Mouse (Mus musculus) intestine, embryonic 16.5 days (tissue): Measurements from ENCODE around the gene Ryr1. TPM values are rescaled to one million over a fixed set of nuclear protein-coding genes. Genes with fewer than 3 reads are reported as not detected.

Experiments used
- ATAC-seq: fragments of 200-750 bp; cut with Nextera tagmentation; 2 replicates; pipeline ENCODE4 v1.8.0; 2017; ENCODE audit warnings: moderate TSS enrichment, moderate library complexity
- H3K27ac ChIP-seq: fragments of 300-500 bp; sonication (generic); 2 replicates; pipeline ENCODE4 v1.5.1; 2014; ENCODE audit warnings: mild to moderate bottlenecking, low read length
- H3K27me3 ChIP-seq: fragments of 300-500 bp; sonication (generic); replicated peaks from 2 replicates; pipeline ENCODE4 v1.6.1; 2014; ENCODE audit warnings: low read length, control low read depth, mixed read lengths; ENCODE audit not compliant: control insufficient read depth, insufficient read depth
- H3K36me3 ChIP-seq: fragments of 300-500 bp; sonication (generic); 2 replicates; pipeline ENCODE4 v1.6.1; 2014; ENCODE audit warnings: low read length, control low read depth; ENCODE audit not compliant: control insufficient read depth, insufficient read depth
- H3K4me1 ChIP-seq: fragments of 300-500 bp; sonication (generic); 2 replicates; pipeline ENCODE4 v1.6.1; 2014; ENCODE audit warnings: low read length, control low read depth, mixed read lengths; ENCODE audit not compliant: control insufficient read depth, insufficient read depth
- H3K4me2 ChIP-seq: fragments of 300-500 bp; sonication (generic); 2 replicates; pipeline ENCODE4 v1.6.1; 2014; ENCODE audit warnings: low read depth, low read length, control low read depth
- H3K4me3 ChIP-seq: fragments of 300-500 bp; sonication (generic); 2 replicates; pipeline ENCODE4 v1.5.1; 2014; ENCODE audit warnings: mild to moderate bottlenecking, low read length
- H3K9ac ChIP-seq: fragments of 300-500 bp; sonication (generic); 2 replicates; pipeline ENCODE4 v1.6.1; 2014; ENCODE audit warnings: low read depth, low read length
- H3K9me3 ChIP-seq: fragments of 300-500 bp; sonication (generic); 2 replicates; pipeline ENCODE4 v1.6.1; 2016; ENCODE audit warnings: low read length, control low read depth; ENCODE audit not compliant: control insufficient read depth
- WGBS: fragments of 180-500 bp; shearing (Covaris S2); extraction: QIAGEN DNeasy Blood & Tissue Kit; methylation state at CpG from one replicate; pipeline ENCODE4 v1.1.7; 2014; 5-methylcytosine and 5-hydroxymethylcytosine counted together
- polyA plus RNA-seq: library from polyadenylated mRNA; unstranded; fragments of >200 nt; fragmentation: Nextera tagmentation; extraction: Ambion mirVana; gene quantifications from 2 replicates; pipeline ENCODE4 v1.2.1, GENCODE M21; 2015

Gene Ryr1
- polyA plus RNA-seq, 1 experiment from 2014 or later, result 0.66 TPM

DNA sequence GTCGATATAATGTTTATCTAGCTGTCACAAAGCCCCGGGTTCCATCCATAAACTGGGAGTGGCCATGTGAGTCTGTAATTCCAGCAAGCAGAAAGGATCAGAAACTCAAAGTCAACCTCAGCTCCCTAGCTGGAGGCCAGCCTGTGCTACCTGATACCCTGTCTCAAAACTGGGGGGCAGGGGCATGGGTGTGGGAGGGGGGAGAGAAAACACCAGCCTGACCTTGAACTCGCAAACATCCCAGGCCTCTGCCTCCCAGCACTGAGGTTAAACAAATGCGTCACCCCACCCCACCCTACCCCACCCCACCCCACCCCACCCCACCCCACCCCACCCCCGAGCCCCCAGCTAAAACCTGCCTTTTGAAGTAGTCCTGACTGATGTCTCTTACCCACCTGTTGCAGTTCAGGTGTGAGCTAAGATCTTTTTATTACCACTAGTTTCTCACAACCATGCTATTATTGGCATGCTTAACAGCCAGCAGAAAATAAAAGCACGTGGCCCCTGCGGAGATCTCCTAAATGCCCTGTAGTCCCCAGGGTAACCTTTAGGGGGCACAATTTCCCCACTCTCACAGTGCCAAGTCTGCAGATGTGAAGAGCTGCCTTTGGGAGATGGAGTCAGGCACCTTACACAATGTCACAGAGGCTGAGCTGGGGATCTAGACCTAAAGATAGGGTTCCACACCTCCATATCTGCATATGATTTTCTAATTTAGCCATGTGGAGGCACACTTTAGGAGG lies 1.4 kb upstream of the Ryr1 start:
- Histone ChIP-seq H3K36me3 (no peaks in the 10 kb centered on the region), H3K9me3 (no peaks in the 10 kb centered on the region), H3K27me3 (no peaks in the 10 kb centered on the region), H3K27ac (no peak overlapping the region), H3K4me1 (peaks cover 20% of the 10 kb centered on the region), H3K4me2 (no peak overlapping the region), H3K9ac (no peak overlapping the region), H3K4me3 (no peak overlapping the region)
- ATAC-seq, result peak; percentile 21; the same call in 1 of the 2 replicates
- 14% methylated on average over 7 of the region's 7 CpGs for WGBS

DNA sequence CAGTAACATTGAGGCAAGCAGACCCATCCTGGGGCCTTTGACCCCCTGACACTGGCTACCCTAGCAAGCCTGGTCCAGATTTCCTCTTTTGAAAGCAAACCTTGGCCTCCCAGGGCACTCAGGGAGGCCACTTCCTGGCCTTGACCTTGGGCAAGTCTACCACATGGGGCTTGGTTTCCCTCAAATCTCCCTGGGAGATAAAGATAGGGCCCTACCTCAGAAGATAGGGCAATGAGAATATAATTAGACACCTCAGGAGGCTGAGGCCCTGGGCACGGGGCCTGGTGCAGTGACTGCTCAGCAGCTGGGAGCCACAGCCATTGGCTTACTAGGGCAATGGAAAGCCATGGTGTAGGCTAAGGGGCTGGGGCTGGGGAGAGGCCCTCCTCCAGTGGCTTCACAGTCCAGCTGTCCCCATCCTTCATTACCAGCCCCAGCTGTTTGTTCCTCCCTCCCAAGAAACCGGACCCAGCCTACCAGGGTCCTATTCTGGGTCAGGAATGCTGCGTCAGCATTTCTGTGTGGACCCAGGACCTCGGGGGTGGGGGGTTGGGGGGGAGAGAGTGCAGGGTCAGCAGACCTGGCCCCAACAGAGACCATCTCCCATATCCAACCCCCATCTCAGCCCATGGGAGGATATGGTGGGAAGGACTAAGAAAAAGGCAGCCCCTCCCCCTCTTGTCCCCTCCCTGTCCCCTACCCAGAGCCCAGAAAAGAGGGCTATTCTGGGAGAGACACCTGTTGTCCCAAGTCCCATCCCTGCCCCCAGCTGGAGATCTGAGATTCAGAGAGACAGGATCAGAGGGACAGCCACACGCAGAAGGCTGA lies 1.2 kb downstream of the Ryr1 start:
- Histone ChIP-seq H3K4me3 (0 out of 2 replicates have a peak overlapping the region, but pooled peaks have one; percentile 53), H3K4me2 (peak overlapping the region; percentile 95; the same call in 1 of the 2 replicates)

DNA sequence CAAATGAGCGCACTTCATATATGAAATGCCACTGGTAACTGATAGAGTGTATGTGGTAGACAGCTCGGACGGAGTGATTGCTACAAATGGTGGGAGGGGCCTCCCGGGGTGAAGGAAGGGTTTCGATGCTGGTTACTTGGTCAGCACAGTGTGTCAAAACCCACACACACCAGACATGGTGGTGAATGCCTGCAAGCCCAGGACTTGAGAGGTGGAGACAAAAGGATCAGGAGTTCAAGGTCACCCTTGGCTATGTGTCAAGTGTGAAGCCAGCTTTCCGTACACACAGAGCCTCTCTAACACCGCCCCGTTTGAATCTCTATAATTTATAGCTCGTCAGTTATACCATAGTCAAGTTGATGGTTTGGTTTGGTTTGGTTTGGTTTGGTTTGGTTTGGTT lies 2.2 kb downstream of the Ryr1 start:
- Histone ChIP-seq H3K4me3 (no peak overlapping the region), H3K27me3 (no peaks in the 10 kb centered on the region), H3K9ac (no peak overlapping the region), H3K36me3 (no peaks in the 10 kb centered on the region), H3K27ac (no peak overlapping the region), H3K4me2 (no peak overlapping the region), H3K9me3 (no peaks in the 10 kb centered on the region), H3K4me1 (peaks cover 20% of the 10 kb centered on the region)
- 91% methylated on average over 9 of the region's 9 CpGs for WGBS
- no peak for ATAC-seq

More for the DNA sequence above, 1.2 kb downstream of the Ryr1 start:
- Histone ChIP-seq H3K9me3 (no peaks in the 10 kb centered on the region), H3K27me3 (no peaks in the 10 kb centered on the region), H3K9ac (no peak overlapping the region), H3K27ac (no peak overlapping the region), H3K4me1 (peaks cover 20% of the 10 kb centered on the region), H3K36me3 (no peaks in the 10 kb centered on the region)
- 43% methylated on average over 5 of the region's 5 CpGs for WGBS
- ATAC-seq, result peak; percentile 41

DNA sequence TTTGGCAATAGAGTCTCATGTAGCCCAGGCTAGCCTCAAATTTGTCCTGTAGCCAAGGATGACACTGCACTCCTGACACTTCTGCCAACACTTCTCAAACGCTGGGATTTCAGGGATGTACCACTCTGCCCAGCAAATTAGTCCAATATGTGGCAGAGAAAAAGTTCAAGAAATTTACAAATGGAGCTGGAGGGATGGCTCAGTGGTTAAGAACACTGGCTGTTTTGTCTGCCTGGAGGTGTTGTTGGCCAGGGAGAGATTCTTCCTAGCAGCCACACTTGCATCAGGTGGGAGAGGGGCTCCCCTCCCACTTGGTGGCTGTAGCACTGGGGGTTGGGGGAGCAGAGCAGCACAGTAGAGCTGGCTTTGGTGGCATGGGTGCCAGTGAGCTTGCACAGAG lies 5.5 kb downstream of the Ryr1 start:
- H3K4me1 ChIP-seq, result peaks cover 12% of the 10 kb centered on the region
- H3K4me2 ChIP-seq, result no peak overlapping the region
- no peak overlapping the region for H3K27ac ChIP-seq
- H3K9me3 ChIP-seq, result no peaks in the 10 kb centered on the region
- H3K36me3 ChIP-seq, result no peaks in the 10 kb centered on the region
- 80% methylated on average over 1 of the region's 1 CpGs for WGBS
- ATAC-seq, result no peak
- H3K9ac ChIP-seq, result no peak overlapping the region
- H3K27me3 ChIP-seq, result no peaks in the 10 kb centered on the region
- no peak overlapping the region for H3K4me3 ChIP-seq

DNA sequence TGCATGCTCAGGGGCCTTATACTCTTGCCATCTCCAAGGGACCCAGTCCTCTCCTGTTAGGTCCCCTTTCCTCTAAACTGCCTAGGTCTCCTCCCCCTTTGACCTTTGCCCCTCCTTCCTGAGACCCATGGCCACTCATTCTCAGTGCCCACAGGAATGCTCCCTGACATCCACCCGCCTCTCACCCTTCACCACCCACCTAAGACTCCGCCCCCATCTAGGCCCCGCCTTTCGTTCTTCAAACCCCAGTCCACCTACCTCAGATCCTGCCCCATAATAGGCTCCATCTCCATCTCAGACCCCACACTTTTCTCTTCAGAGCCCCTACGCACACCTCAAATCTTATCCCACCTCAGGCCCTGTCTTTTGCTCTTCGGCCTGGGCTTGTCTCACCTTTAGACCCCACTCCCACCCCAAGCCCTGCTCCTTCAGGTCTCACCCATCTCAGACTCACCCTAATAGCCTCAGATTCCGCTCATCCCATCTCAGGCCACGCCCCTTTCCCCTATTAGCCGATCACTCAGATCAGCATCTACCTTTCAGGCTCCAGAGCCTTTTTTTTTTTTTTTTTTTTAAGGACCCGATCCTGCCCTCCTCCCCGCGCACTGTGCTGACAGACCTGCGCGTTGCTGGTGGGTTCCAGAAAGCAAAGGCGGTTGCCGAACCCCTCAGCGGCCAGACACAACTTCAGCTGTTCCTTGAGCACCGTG lies 6.7 kb downstream of the Ryr1 start:
- no peak overlapping the region for H3K9ac ChIP-seq
- H3K4me1 ChIP-seq, result no peaks in the 10 kb centered on the region; the same call in 1 of the 2 replicates
- no peaks in the 10 kb centered on the region for H3K9me3 ChIP-seq
- H3K36me3 ChIP-seq, result no peaks in the 10 kb centered on the region
- no peaks in the 10 kb centered on the region for H3K27me3 ChIP-seq
- no peak overlapping the region for H3K4me3 ChIP-seq
- WGBS, result 20% methylated on average over 18 of the region's 18 CpGs
- no peak overlapping the region for H3K27ac ChIP-seq
- no peak for ATAC-seq
- no peak overlapping the region for H3K4me2 ChIP-seq

DNA sequence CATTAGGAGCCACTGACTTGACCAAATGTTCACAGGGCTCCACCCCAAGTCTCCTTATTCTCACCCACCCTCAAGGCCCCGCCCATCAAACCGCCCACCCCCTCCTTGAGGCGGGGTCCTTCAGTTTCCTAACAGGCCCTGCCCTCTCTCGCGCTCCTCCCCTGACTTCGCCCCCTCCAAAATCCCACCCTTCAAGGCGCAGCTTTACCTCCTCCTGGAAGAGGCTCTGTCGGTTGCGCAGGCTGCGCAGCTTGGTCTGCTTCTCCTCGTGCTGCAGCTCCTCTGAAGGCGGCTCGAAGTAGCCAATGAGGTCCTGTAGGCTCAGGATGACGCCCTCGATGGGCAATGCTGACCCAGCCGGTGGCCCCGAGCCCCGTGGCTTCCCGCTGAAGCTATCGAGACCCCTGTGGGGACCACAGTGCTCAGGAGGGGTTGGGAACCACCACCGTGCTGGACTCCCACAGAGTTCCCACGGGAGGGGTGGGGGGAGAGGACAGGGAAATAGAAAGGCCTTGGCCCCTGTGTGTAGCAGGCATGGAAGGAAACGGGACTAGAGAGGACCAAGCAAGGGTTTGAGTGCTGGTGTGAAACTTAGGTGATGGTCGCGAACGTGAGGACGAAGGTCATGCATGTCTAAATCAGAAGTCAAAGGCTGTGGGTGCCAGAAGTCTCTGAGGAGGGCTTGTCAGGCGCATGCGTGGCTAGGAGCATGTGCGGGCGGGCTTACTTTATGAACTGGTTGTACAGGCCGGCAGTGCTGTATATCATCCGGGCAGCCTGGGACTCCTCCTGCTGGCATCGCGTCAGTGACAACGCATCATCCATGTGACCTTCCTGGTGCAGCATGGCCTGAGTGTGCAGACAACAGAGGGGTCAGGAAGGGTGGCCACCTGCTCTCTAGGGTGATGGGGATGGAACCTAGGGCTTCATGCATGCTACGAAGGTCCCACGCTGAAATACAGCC lies 15.7 kb downstream of the Ryr1 start:
- H3K4me2 ChIP-seq, result peak overlapping the region; percentile 54
- WGBS, result 24% methylated on average over 38 of the region's 38 CpGs
- no peak overlapping the region for H3K27ac ChIP-seq
- H3K9ac ChIP-seq, result peak overlapping the region; percentile 55
- H3K9me3 ChIP-seq, result no peaks in the 10 kb centered on the region
- H3K27me3 ChIP-seq, result no peaks in the 10 kb centered on the region
- peak overlapping the region; percentile 27 for H3K4me3 ChIP-seq
- peaks cover 4% of the 10 kb centered on the region for H3K4me1 ChIP-seq
- ATAC-seq, result peak; percentile 71
- H3K36me3 ChIP-seq, result no peaks in the 10 kb centered on the region

DNA sequence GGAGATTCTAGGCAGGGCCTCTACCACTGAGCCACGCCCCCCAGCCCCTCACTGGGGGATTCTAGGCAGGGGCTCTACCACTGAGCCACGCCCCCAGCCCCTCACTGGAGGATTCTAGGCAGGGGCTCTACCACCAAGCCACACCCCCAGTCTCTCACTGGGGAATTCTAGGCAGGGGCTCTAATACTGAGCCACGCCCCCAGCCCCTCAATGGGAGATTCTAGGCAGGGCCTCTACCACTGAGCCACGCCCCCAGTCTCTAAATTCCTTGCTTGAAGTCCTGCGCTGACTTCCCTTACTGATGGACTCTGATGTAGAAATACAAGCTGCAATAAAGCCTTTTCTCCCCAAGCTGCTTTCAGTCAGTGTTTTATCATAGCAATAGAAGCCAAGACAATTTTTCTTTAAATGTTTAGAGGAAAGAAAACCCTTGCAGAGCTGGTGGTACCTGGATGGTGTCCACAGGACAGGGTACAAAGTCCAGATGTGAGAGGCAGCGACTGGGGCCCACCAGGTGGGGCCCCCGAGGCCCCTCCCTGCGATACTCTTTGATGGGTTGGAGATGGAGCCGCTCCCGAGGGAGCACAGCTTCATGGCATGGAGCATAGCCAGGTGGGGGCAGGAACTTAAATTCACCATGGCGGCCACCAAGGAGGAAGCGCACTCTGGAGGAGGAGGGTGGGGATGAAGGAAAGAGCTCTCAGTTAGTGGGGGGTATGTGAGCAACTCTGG lies 23.5 kb downstream of the Ryr1 start:
- ATAC-seq, result peak; percentile 73
- H3K27me3 ChIP-seq, result no peaks in the 10 kb centered on the region
- H3K36me3 ChIP-seq, result no peaks in the 10 kb centered on the region
- 78% methylated on average over 12 of the region's 12 CpGs for WGBS
- no peak overlapping the region for H3K4me3 ChIP-seq
- peak overlapping the region; percentile 24; the same call in 1 of the 2 replicates for H3K27ac ChIP-seq
- H3K9me3 ChIP-seq, result no peaks in the 10 kb centered on the region
- H3K4me2 ChIP-seq, result no peak overlapping the region
- H3K9ac ChIP-seq, result no peak overlapping the region
- H3K4me1 ChIP-seq, result no peaks in the 10 kb centered on the region

DNA sequence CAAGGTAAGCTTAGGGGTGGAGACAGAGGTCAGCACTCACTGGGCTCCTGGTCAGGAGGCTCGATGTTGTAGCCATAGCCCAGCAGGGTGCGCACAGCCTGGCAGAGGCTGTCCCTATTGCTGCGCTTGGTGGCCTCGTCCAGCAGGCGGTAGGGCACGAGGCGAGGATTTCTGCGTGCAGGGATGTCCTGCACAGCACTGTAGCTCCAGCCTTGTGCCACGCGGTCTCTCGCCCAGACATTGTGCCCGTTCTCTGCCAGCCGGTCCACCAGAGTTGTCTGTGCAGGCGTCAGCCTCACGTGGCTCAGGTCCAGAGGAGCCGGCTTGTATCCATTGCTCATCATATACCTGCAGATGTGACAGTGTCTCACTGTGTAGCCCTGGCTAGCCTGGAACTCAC lies 27.8 kb downstream of the Ryr1 start:
- Histone ChIP-seq H3K4me3 (no peak overlapping the region), H3K36me3 (no peaks in the 10 kb centered on the region), H3K27me3 (no peaks in the 10 kb centered on the region), H3K27ac (no peak overlapping the region), H3K4me2 (no peak overlapping the region), H3K9me3 (no peaks in the 10 kb centered on the region), H3K9ac (no peak overlapping the region), H3K4me1 (no peaks in the 10 kb centered on the region)
- no peak for ATAC-seq
- 89% methylated on average over 16 of the region's 16 CpGs for WGBS
